Mouse (Mus musculus) G1E (cell line): ENCODE results near the gene Twsg1. TPM values are rescaled to one million over a fixed set of nuclear protein-coding genes. Genes with fewer than 3 reads are reported as not detected.

ENCODE experiments used
- ATAC-seq: 2 replicates; pipeline ENCODE4 v1.8.0; 2016; ENCODE audit warnings: mild to moderate bottlenecking; ENCODE audit not compliant: insufficient number of reproducible peaks, poor library complexity, low FRiP score, severe bottlenecking; ENCODE audit errors: extremely low read depth
- DNase-seq: peaks from one replicate; pipeline ENCODE4 v3.0.0; 2012; ENCODE audit warnings: low spot score
- H3K27me3 ChIP-seq: 2 replicates; pipeline ENCODE4 v1.6.1; 2012; ENCODE audit warnings: mild to moderate bottlenecking, low read length, inconsistent platforms; ENCODE audit not compliant: insufficient read depth
- H3K36me3 ChIP-seq: replicated peaks from 2 replicates; pipeline ENCODE3; 2012; ENCODE audit warnings: mild to moderate bottlenecking, inconsistent platforms
- H3K4me1 ChIP-seq: 2 replicates; pipeline ENCODE4 v1.6.1; 2012; ENCODE audit warnings: low read depth, low read length, inconsistent platforms, mixed read lengths; ENCODE audit not compliant: insufficient read depth
- H3K4me3 ChIP-seq: 2 replicates; pipeline ENCODE4 v1.5.1; 2012; ENCODE audit warnings: low read depth, mild to moderate bottlenecking, inconsistent platforms, low read length, moderate library complexity, mixed read lengths
- H3K9me3 ChIP-seq: replicated peaks from 2 replicates; pipeline ENCODE4 v1.6.1; 2012; ENCODE audit warnings: inconsistent platforms
- CTCF ChIP-seq: IDR thresholded peaks from 2 replicates; pipeline ENCODE4 v1.5.1; 2012; ENCODE audit warnings: low read depth, low read length, inconsistent platforms, mixed read lengths
- GATA1 ChIP-seq: IDR thresholded peaks from 2 replicates; pipeline ENCODE4 v1.6.1; 2012; ENCODE audit warnings: borderline replicate concordance, low read length, inconsistent platforms, mixed read lengths
- GATA2 ChIP-seq: IDR thresholded peaks from 2 replicates; pipeline ENCODE4 v1.6.1; 2012; ENCODE audit warnings: low read depth, low read length, inconsistent platforms, borderline replicate concordance
- POLR2AphosphoS5 ChIP-seq: IDR thresholded peaks from 2 replicates; pipeline ENCODE4 v1.6.1; 2012; ENCODE audit warnings: low read depth, low read length, inconsistent platforms; ENCODE audit not compliant: insufficient replicate concordance
- TAL1 ChIP-seq: conservative IDR thresholded peaks from 2 replicates; pipeline ENCODE4 v1.6.1; 2012; ENCODE audit warnings: low read depth, low read length, inconsistent platforms, mixed read lengths
- polyA plus RNA-seq: library from polyadenylated mRNA; stranded (reverse); fragments of >175 nt; gene quantifications from 2 replicates; pipeline ENCODE4 v1.2.3, GENCODE M21; 2012
- total RNA-seq, 2 experiments: library from RNA; stranded (forward) in 1 of 2; stranded (reverse) in 1 of 2; fragments of 200-1000 nt in 1 of 2; fragments of >200 nt in 1 of 2; fragmentation: Nextera tagmentation in 1 of 2; gene quantifications; 2 replicates each; pipeline ENCODE4 v1.2.3; 2014 to 2017

Twsg1 gene
- total and polyA plus RNA-seq, 3 experiments = 24.2 to 45.0 (median 28.8) TPM

DNA sequence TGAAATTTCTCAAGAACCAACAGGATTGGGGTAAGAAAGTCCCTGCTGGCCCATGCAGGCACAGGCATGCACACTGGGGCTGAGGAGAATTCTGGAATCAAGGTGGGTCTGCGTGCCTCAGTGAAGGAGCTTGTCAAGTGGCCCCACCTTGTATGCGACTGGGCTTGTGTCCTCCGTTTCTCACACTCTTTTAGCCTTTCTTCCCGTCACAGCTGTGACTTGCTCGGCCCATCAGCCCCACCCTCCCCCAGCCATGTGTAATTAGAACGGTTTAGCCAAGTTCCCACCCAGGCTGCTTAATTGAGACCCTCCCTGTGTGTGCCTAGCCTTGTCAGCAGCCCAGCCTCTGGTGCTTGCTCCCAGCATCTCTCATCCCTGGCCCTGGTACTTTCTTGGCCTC lies 36.9 kb downstream of the Twsg1 start:
- Histone ChIP-seq H3K36me3 (no peaks in the 10 kb centered on the region), H3K4me1 (peaks cover 30% of the 10 kb centered on the region), H3K9me3 (no peaks in the 10 kb centered on the region), H3K4me3 (no peak overlapping the region), H3K27me3 (no peaks in the 10 kb centered on the region; the same call in 1 of the 2 replicates)
- no peak for DNase-seq
- TF ChIP-seq CTCF (no peak), TAL1 (no peak), GATA2 (no peak), POLR2AphosphoS5 (no peak), GATA1 (no peak)
- no peak for ATAC-seq

GRCm38 (mm10) chr17:65912202-65912601 lies 38.8 kb downstream of the Twsg1 start:
- ATAC-seq = no peak
- no peak for DNase-seq
- no peak for TF ChIP-seq POLR2AphosphoS5
- Histone ChIP-seq H3K9me3 (no peaks in the 10 kb centered on the region), H3K4me3 (no peak overlapping the region), H3K36me3 (no peaks in the 10 kb centered on the region), H3K4me1 (peaks cover 26% of the 10 kb centered on the region), H3K27me3 (no peaks in the 10 kb centered on the region; the same call in 1 of the 2 replicates)

DNA sequence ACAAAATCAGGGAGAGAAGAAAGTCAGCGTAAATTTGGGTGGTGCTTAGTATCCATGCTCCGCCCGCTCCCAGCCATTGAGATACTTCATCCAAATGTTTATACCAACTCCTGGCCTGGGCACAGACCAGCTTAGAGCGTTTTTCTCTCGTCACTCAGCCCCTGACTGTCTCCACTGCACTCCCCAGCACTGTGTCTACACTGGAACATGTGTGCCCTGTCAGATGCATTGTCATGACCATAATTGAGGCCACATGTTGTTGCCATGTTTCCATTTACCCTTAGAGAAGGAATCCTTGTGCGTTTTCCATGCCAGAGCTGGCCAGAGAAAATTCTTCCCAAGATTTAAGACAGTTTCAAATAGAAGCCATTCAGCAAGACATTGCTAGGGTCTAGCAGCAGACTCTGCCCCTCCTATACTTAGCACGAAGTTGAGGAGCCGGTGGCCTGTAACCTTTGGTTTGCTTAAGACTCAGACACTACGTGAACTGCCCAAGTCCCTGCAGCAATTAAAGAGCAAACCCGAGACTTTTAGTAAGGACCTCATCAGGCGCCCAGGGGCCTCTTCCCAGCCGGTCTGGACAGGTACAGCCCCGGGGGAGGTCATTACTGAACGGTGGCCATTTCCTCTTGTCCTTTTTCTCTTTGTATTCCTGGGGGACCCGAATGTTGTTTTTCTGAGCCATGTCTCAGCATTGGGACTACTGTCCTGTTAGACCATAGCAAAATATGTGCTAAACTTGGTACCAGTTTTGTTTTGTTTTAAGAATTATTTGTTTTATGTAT lies 39.5 kb downstream of the Twsg1 start:
- TF ChIP-seq POLR2AphosphoS5 (no peak), CTCF (no peak), GATA1 (no peak)
- ATAC-seq = no peak
- Histone ChIP-seq H3K4me3 (no peak overlapping the region), H3K27me3 (no peaks in the 10 kb centered on the region; the same call in 1 of the 2 replicates), H3K9me3 (no peaks in the 10 kb centered on the region), H3K4me1 (peaks cover 31% of the 10 kb centered on the region), H3K36me3 (no peaks in the 10 kb centered on the region)
- DNase-seq = no peak

DNA sequence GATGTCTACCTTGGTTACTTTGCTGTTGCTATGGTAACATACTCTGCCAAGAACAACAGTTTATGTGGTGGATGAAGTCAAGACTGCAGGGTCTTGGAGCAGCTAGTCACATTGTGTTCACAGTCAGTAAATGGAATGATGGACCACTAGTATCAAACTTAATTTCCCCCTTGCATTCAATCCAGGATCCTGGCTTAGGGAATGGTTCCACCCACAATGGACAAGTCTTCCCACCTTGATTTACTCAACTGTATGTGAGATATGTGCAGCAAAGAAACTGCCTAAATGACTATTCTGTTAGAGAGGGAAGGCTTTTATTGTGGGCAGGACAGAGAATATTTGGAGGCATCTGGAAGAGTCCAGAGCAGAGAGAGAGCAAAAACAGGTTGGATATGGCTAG lies 42.8 kb downstream of the Twsg1 start:
- no peak for DNase-seq
- TF ChIP-seq POLR2AphosphoS5 (no peak), CTCF (no peak), GATA1 (no peak), TAL1 (no peak), GATA2 (no peak)
- peaks cover 24% of the 10 kb centered on the region for H3K4me1 ChIP-seq
- H3K9me3 ChIP-seq = peaks cover 5% of the 10 kb centered on the region
- no peaks in the 10 kb centered on the region for H3K36me3 ChIP-seq
- no peak overlapping the region for H3K4me3 ChIP-seq
- H3K27me3 ChIP-seq = no peaks in the 10 kb centered on the region
- no peak for ATAC-seq

DNA sequence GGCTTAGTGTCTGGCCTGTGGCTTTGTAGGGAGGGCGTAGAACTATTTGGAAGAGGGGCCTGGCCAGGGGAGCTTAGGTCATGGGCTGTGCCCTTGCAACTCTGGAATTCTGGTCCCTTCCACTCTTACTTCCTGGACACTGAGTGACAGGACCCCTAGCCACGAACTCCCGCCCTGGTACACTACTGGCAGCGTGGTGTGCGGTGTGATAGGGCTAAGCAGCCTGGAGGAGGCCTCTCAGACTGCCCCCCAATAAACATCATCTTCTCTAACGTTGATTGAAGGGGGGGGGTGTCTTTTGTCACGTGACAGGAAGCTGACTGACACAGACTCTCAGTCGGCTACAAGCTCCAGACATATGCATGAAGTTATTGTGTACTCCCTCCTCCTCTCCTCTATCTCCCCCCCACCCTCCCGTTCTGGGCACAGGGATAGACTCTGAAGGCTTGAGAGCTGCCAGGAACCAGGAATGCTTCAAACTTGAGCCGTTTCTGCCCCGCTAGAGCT lies 44.1 kb downstream of the Twsg1 start:
- Histone ChIP-seq H3K4me1 (peaks cover 11% of the 10 kb centered on the region), H3K36me3 (no peaks in the 10 kb centered on the region), H3K27me3 (no peaks in the 10 kb centered on the region), H3K9me3 (peaks cover 5% of the 10 kb centered on the region), H3K4me3 (no peak overlapping the region)
- ATAC-seq (no peak), DNase-seq (no peak)
- TF ChIP-seq GATA2 (no peak), GATA1 (no peak), CTCF (no peak), POLR2AphosphoS5 (no peak), TAL1 (no peak)

DNA sequence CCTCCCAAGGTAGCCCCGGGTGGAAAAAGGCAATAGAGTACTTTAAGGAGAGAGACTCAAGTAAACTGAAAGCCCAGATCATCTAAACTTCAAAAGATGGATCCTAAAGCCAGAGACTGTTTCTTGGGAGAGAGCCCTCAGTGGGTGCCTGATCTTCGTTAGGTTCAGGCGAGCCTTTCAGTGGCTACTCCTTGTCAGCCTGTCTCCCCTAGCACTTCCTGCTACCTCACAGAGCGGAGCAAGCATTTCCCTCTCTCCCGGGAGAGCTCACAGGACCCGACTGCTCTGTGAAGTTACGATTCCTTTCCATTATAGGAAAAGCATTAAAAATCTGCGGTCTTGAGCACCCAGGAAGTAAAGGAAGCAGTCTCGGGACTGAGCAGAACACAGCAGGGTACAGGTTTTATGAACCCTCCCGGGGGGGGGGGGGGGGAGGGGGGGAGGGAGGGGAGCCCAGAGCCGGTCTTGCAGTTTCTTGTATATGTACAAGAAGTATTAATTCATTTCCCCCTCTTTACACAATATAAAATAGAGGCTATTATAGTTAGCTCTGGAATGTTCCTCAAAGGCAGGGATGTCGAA lies 44.6 kb downstream of the Twsg1 start:
- Histone ChIP-seq H3K36me3 (no peaks in the 10 kb centered on the region), H3K4me3 (no peak overlapping the region), H3K4me1 (peaks cover 11% of the 10 kb centered on the region), H3K27me3 (no peaks in the 10 kb centered on the region), H3K9me3 (peaks cover 5% of the 10 kb centered on the region)
- DNase-seq (no peak), ATAC-seq (no peak)
- TF ChIP-seq CTCF (no peak), TAL1 (no peak), GATA1 (no peak), GATA2 (no peak), POLR2AphosphoS5 (no peak)

GRCm38 (mm10) chr17:65905241-65905640 lies 45.8 kb downstream of the Twsg1 start:
- Histone ChIP-seq H3K9me3 (peaks cover 5% of the 10 kb centered on the region), H3K27me3 (no peaks in the 10 kb centered on the region), H3K36me3 (no peaks in the 10 kb centered on the region), H3K4me1 (peaks cover 6% of the 10 kb centered on the region), H3K4me3 (no peak overlapping the region)
- TF ChIP-seq TAL1 (no peak), GATA1 (no peak), GATA2 (no peak), CTCF (no peak), POLR2AphosphoS5 (no peak)
- ATAC-seq (no peak), DNase-seq (no peak)
